Mouse (Mus musculus) midbrain, embryonic 10.5 days (tissue): ENCODE data around the gene Orm2. TPM values are rescaled to one million over a fixed set of nuclear protein-coding genes. Genes with fewer than 3 reads are reported as not detected.

Experiments
- DNase-seq: peaks from one replicate; pipeline ENCODE4 v3.0.0-alpha.2; 2017; ENCODE audit warnings: low spot score
- H3K27ac ChIP-seq: fragments of 300-500 bp; sonication (generic); replicated peaks from 2 replicates; pipeline ENCODE4 v1.5.1; 2016; ENCODE audit warnings: mild to moderate bottlenecking
- H3K27me3 ChIP-seq: fragments of 300-500 bp; sonication (generic); 2 replicates; pipeline ENCODE4 v1.6.1; 2016; ENCODE audit warnings: low read depth, mild to moderate bottlenecking; ENCODE audit not compliant: poor library complexity, severe bottlenecking
- H3K36me3 ChIP-seq: fragments of 300-500 bp; sonication (generic); 2 replicates; pipeline ENCODE4 v1.6.1; 2016; ENCODE audit warnings: mild to moderate bottlenecking, moderate library complexity
- H3K4me1 ChIP-seq: fragments of 300-500 bp; sonication (generic); 2 replicates; pipeline ENCODE4 v1.6.1; 2016
- H3K4me3 ChIP-seq: fragments of 300-500 bp; sonication (generic); 2 replicates; pipeline ENCODE4 v1.5.1; 2016; ENCODE audit warnings: mild to moderate bottlenecking, moderate library complexity
- H3K9me3 ChIP-seq: fragments of 300-500 bp; sonication (generic); replicated peaks from 2 replicates; pipeline ENCODE4 v1.6.1; 2016; ENCODE audit warnings: mild to moderate bottlenecking
- WGBS: fragments of 180-500 bp; shearing (Covaris S2); methylation state at CpG from one replicate; pipeline ENCODE4 v1.1.7; 2016; 5-methylcytosine and 5-hydroxymethylcytosine counted together
- polyA plus RNA-seq: library from polyadenylated mRNA; unstranded; fragments of >200 nt; fragmentation: Nextera tagmentation; extraction: Ambion mirVana; gene quantifications from 2 replicates; pipeline ENCODE4 v1.2.1, GENCODE M21; 2016

Gene Orm2
- polyA plus RNA-seq, 1 experiment from 2014 or later: not detected

DNA sequence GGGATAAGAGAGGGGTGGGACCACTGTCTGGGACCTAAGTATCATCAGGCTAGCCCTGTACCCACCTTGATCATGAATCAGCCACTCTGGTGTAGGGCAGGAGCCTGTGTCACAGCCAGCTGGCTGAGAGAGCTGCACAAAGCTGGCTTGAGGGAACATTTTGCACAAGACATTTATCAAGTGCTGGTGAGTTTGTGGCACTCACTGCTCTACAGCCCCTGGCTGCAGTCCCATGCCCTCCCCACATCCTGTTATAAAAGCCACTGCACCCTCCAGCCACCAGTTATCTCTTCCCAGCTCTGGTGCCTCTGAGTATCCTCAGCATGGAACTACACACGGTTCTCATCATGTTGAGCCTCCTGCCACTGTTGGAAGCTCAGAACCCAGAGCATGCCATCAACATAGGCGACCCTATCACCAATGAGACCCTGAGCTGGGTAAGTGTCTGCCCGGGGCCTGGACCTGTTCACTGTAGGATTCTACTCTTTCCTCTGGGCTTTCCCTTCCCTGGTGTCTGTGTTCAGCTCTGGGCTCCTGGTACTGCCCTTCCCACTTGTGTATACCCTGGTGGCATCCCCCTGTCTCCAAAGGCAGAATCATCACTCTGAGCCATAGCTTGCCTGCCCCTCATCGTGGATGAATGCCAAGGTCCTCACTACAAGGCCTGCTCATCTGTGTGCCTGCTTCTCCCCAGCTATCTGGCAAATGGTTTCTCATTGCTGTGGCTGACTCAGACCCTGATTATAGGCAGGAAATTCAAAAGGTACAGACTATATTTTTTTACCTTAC lies 6.2 kb upstream of the Orm2 start, which contains the start of gene Orm3:
Gene Orm3 (plus strand): TSS at position 286 of the 789 bp plus-strand sequence.
- no peak within 1 kb of the TSS for H3K27ac ChIP-seq
- H3K9me3 ChIP-seq: no peaks in the 10 kb centered on the region
- no peaks in the 10 kb centered on the region for H3K36me3 ChIP-seq
- H3K4me3 ChIP-seq: no peak within 1 kb of the TSS
- H3K4me1 ChIP-seq: no peaks in the 10 kb centered on the region
- 89% methylated on average over 4 of the region's 4 CpGs for WGBS
- DNase-seq: no peak
- H3K27me3 ChIP-seq: no peaks in the 10 kb centered on the region

DNA sequence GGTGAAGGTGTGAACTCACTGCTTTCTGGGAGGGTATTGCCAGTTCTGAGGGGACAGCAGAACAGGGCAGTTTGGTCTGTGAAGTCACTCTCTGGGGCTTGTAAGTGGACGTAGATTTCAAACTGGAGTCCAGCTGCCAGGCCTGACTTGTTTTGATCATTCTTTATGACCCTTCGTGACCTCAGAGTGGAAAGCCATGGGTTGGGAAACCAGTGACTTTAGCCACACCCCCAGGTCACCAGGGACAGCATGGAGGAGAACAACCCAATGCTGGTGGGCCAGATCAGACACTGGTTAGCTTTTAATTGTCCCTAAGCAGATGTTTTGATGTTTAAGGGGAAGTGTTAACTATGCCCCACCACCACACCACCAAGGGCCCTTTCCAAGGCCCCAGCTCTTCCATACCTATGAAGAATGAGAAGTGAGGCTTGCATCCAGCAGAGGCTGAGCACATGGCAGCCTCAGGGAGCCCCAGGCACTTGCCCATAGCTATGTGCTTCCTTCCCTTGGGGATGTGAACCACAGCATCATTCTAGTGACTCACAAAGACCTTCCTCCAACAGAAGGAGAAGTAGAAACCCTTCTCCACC lies 5.2 kb upstream of the Orm2 start:
- DNase-seq: no peak
- Histone ChIP-seq H3K27me3 (no peaks in the 10 kb centered on the region), H3K4me3 (no peak overlapping the region), H3K36me3 (no peaks in the 10 kb centered on the region), H3K9me3 (no peaks in the 10 kb centered on the region), H3K27ac (no peak overlapping the region), H3K4me1 (no peaks in the 10 kb centered on the region)
- WGBS: 65% methylated on average over 2 of the region's 2 CpGs

DNA sequence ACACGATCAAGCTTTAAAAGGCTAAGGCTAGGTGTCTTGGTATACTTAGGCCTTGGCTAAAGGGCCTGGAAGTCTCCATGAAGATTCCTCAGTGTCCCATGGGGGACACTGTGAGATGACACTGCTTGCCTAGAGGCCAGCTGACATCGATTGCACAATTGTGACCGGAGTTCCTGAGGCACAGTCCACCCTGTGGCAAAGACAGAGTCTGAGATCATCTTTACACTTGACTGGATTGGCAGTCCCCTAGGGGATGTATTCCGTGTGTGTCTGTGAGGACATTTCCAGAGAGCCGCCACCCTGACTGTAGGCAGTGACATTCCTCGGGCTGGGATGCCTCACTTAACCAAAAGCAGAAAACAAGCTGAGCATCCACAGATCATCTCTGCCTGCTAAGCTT lies 2.4 kb upstream of the Orm2 start:
- DNase-seq: no peak
- Histone ChIP-seq H3K4me1 (no peaks in the 10 kb centered on the region), H3K36me3 (no peaks in the 10 kb centered on the region), H3K9me3 (no peaks in the 10 kb centered on the region), H3K27ac (no peak overlapping the region), H3K4me3 (no peak overlapping the region), H3K27me3 (no peaks in the 10 kb centered on the region)
- 82% methylated on average over 6 of the region's 6 CpGs for WGBS

DNA sequence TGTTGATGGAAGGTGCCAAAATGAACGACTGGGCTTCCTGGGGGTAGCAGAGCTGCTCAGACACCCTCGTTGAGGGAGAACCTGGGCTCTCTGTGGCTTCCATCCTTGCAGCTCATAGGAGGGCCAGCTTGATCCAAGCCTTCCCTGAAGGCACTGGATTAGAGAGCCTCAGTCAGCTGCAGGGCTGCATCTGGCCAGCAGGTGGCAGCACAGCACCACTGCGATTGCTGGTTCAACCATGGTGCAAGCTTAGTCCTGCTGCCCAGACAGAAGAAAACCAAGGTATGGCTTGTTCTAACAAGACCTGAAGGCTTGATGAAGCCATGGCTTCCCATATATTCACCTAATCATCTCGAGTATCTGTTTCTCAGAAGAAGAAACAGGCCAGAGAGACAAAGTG lies 6.3 kb downstream of the Orm2 start:
- no peaks in the 10 kb centered on the region for H3K27me3 ChIP-seq
- DNase-seq: peak; percentile 83
- 19% methylated on average over 4 of the region's 4 CpGs for WGBS
- H3K27ac ChIP-seq: no peak overlapping the region
- H3K9me3 ChIP-seq: no peaks in the 10 kb centered on the region
- peaks cover 57% of the 10 kb centered on the region for H3K36me3 ChIP-seq
- H3K4me3 ChIP-seq: no peak overlapping the region
- H3K4me1 ChIP-seq: peaks cover 15% of the 10 kb centered on the region

DNA sequence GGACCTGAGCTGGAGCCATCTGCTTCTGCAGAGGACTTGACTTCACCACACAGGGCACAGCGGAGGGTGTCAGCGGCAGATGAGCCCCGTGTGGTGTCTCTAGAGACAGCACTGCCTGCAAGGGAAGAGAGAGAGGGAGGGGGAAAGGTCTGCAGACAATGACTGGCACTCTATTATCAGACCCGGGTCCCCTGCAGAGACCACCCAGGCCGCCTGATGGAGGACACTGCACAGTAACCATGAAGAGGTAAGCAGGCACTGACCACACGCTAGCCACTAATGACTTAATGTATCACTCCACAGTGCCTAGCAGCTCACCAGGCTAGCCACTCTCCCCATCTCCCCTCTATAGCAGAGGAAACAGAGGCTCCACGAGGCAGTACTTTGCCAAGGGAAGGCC lies 8.6 kb downstream of the Orm2 start:
- no peaks in the 10 kb centered on the region for H3K27me3 ChIP-seq
- H3K36me3 ChIP-seq: peaks cover 80% of the 10 kb centered on the region
- no peaks in the 10 kb centered on the region for H3K9me3 ChIP-seq
- 43% methylated on average over 7 of the region's 7 CpGs for WGBS
- H3K27ac ChIP-seq: 0 out of 2 replicates have a peak overlapping the region, but pooled peaks have one; percentile 5
- DNase-seq: no peak
- H3K4me3 ChIP-seq: no peak overlapping the region
- H3K4me1 ChIP-seq: peaks cover 15% of the 10 kb centered on the region

DNA sequence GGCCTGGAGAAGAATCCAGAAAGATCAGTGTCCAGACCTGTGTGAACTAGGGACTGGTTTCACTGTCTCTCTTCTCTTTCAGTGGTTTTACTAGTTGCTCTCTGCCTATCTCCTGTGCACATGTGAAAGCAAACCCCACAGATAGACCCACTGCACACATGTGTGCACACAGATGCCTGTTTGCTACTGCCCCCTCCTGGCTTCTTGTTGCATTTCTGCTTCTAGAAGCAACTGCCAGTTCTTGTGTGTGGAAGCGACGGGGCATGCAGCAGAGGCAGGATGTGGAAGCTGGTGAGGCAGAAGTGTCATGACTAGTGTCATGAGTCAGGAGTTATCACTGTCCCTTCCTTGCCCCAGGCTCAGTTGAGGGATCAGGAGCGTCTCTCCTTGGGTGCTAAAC lies 9.6 kb downstream of the Orm2 start:
- Histone ChIP-seq H3K9me3 (no peaks in the 10 kb centered on the region), H3K4me1 (peaks cover 15% of the 10 kb centered on the region), H3K36me3 (peaks cover 88% of the 10 kb centered on the region), H3K4me3 (no peak overlapping the region), H3K27me3 (no peaks in the 10 kb centered on the region), H3K27ac (no peak overlapping the region)
- peak; percentile 38 for DNase-seq
- 67% methylated on average over 3 of the region's 3 CpGs for WGBS

DNA sequence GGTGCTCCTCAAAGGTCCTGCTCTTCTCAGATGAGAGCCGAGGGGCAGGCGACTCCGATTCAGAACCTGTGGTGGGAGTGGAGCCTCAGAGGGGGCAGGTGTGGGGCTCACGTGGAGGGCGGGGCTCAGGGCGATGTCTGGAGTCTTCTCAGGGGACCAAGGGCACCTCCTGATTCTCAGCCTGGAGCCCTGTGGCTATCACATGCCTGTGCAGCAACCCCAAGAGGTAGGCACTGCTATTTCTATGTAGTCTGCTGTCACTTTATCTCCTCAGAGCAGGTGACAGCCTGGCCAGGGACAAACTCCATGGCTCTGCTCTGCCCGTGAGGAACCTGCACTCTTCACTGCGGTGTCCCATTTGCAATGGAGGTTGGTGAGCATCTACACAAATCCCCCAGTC lies 11.2 kb downstream of the Orm2 start:
- H3K27ac ChIP-seq: no peak overlapping the region
- H3K27me3 ChIP-seq: no peaks in the 10 kb centered on the region
- DNase-seq: no peak
- WGBS: 91% methylated on average over 8 of the region's 8 CpGs
- H3K36me3 ChIP-seq: peaks cover 90% of the 10 kb centered on the region
- no peak overlapping the region for H3K4me3 ChIP-seq
- peaks cover 15% of the 10 kb centered on the region for H3K4me1 ChIP-seq
- no peaks in the 10 kb centered on the region for H3K9me3 ChIP-seq

DNA sequence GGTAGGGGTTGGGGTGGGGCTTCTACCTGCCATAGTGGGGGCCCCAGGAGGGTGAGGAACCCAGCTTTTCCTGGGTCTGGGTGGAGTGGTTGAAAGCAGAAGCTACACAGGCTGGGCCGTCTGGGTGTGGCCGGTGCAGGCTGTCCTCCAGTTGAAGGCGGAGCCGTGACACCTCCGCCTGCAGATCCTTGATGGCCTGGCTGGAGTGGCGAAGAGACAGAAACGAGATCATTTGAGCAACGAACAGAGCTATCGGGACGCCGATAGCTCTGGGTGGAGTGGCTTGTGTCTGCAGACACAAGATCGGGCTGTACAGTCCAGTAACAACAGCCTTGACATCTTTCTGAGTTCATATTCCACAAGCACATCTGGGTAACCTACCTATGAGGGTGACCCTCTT lies 12.1 kb downstream of the Orm2 start:
- H3K4me3 ChIP-seq: no peak overlapping the region
- peaks cover 92% of the 10 kb centered on the region for H3K36me3 ChIP-seq
- no peak overlapping the region for H3K27ac ChIP-seq
- H3K27me3 ChIP-seq: no peaks in the 10 kb centered on the region
- 88% methylated on average over 12 of the region's 12 CpGs for WGBS
- peaks cover 15% of the 10 kb centered on the region for H3K4me1 ChIP-seq
- H3K9me3 ChIP-seq: no peaks in the 10 kb centered on the region
- DNase-seq: no peak

DNA sequence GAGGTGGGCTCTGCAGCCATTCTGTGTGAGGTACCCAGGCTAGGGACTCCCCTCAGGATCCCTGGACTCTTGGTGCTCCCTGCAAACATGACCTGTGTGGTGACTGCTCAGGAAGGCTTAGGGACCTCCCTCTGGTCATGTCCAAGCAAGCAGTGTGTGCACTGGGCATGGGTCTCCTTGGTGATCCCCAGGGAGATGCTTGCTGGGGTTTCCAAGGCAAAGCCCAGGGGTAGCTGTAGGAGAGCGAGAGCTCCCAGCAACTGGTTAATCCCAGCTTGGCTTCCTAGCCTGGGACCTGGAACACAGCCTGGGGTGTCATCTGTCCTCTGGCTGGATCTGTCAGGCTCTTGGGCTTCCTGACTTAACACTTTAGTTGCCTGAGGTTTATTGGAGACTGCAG lies 13.1 kb downstream of the Orm2 start:
- H3K36me3 ChIP-seq: peaks cover 95% of the 10 kb centered on the region
- H3K27me3 ChIP-seq: no peaks in the 10 kb centered on the region
- peaks cover 11% of the 10 kb centered on the region for H3K4me1 ChIP-seq
- no peak overlapping the region for H3K4me3 ChIP-seq
- H3K9me3 ChIP-seq: no peaks in the 10 kb centered on the region
- peak overlapping the region; percentile 17; the same call in 1 of the 2 replicates for H3K27ac ChIP-seq
- no peak for DNase-seq
- WGBS: 82% methylated on average over 1 of the region's 1 CpGs

DNA sequence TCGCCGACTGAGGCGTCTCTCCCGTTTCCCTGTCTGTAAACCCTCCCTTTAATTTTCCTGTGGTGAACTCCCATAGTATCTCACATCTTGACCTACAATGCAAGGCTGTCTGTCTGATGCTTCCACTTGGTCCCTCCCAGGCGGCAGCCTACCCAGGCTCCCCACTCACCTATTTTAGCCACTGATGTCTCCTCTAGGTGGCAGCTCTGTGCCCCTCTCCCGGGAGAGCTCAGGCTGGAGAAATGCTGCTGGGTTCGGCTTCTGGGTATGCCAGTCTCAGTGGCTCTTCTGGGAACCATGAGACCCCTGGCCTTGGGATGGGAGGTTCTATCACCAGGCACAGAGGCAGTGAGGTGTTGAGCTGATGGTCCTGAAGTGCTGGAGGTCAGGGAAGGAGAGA lies 15.2 kb downstream of the Orm2 start:
- DNase-seq: no peak
- 63% methylated on average over 7 of the region's 7 CpGs for whole genome bisulfite sequencing
- Histone ChIP-seq H3K36me3 (peaks cover 100% of the 10 kb centered on the region), H3K27ac (no peak overlapping the region), H3K27me3 (no peaks in the 10 kb centered on the region), H3K4me3 (no peak overlapping the region), H3K9me3 (no peaks in the 10 kb centered on the region), H3K4me1 (no peaks in the 10 kb centered on the region)

DNA sequence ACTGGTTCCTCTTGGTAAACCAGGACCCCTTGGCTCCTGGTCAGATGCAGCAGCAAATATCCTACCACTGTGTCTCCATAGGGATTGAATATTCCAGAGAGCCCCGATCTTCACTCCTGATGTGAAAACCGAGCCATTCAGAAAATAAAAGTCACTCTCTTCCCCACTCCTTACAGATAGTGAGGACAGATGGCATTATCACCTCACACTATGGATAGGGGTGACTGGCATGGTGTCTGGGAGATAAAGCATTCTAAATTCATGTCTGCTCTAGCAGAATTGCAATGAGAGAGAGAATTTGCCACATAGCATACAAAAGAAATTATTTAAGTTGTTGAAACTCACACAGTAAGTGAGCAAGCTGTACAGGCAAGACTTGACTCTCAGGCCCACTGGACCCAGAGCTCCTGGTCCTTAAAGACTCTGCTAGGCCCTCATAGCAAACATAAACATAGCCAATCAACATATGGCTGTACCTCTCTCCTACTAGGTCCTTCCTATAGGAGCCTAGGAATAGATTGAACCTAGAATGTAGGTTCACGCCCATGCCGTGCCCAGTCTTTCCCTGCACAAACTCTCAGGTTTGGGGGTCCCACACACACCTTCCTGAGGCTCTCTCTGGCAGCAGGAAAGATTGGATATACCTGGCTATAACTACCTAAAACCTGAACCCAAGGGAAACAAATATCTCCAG lies 20.6 kb downstream of the Orm2 start:
- Histone ChIP-seq H3K36me3 (peaks cover 88% of the 10 kb centered on the region), H3K27ac (no peak overlapping the region), H3K4me3 (no peak overlapping the region), H3K27me3 (0 out of 2 replicates have a peak, but pooled peaks cover 9% of the 10 kb centered on the region), H3K4me1 (peaks cover 12% of the 10 kb centered on the region), H3K9me3 (no peaks in the 10 kb centered on the region)
- no peak for DNase-seq
- 91% methylated on average over 4 of the region's 4 CpGs for WGBS

DNA sequence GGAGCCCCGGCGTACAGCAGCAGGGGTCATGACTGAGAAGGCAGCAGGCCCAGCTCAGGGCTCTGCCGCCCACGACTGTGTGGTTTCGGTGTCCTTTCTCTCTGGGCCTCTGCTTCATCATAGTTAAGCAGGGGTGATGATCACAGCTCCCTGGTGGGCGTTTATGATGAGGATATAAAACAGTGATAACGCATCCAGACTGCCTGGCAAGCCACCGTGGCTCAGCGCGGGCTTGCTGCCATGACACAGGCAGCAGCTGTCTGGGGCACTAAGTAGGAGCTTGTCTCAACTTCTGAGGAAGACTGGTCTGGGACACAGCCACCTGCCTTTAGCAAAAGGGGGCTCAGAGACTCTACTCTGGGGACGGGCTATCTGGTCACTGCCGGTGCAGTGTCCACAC lies 21.2 kb downstream of the Orm2 start:
- H3K27ac ChIP-seq: no peak overlapping the region
- 95% methylated on average over 12 of the region's 12 CpGs for WGBS
- H3K36me3 ChIP-seq: peaks cover 86% of the 10 kb centered on the region
- DNase-seq: no peak
- peaks cover 18% of the 10 kb centered on the region for H3K4me1 ChIP-seq
- no peaks in the 10 kb centered on the region for H3K9me3 ChIP-seq
- H3K27me3 ChIP-seq: 0 out of 2 replicates have a peak, but pooled peaks cover 9% of the 10 kb centered on the region
- no peak overlapping the region for H3K4me3 ChIP-seq

DNA sequence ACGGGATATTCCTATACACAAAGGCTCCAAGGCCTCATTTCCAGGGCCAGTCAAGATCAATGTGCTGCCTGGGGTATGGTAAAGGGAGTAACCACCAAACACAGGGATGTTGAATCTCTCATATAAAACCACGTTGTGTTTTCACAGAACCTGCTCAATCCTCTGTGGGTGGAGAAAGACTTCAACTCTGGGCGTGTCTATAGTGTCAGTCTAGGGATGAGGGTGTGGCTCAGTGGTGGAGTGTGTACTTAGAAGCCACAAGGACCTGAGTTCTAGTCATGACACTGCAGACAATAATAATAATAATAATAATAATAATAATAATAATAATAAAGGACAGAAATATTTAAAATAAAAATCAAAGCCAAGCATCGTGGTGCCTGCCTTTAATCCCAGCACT lies 22.0 kb downstream of the Orm2 start:
- no peak for DNase-seq
- Histone ChIP-seq H3K36me3 (peaks cover 78% of the 10 kb centered on the region), H3K4me1 (peaks cover 26% of the 10 kb centered on the region), H3K27ac (no peak overlapping the region), H3K27me3 (0 out of 2 replicates have a peak, but pooled peaks cover 9% of the 10 kb centered on the region), H3K9me3 (no peaks in the 10 kb centered on the region), H3K4me3 (no peak overlapping the region)
- 90% methylated on average over 4 of the region's 4 CpGs for WGBS
